Mouse (Mus musculus): Measurements from ENCODE around the gene Zdhhc23. TPM values are rescaled to one million over a fixed set of nuclear protein-coding genes. Genes with fewer than 3 reads are reported as not detected.

Gene Zdhhc23
- total and polyA plus RNA-seq, 3 experiments, result 3.8 to 53.3 (median 7.8) TPM

DNA sequence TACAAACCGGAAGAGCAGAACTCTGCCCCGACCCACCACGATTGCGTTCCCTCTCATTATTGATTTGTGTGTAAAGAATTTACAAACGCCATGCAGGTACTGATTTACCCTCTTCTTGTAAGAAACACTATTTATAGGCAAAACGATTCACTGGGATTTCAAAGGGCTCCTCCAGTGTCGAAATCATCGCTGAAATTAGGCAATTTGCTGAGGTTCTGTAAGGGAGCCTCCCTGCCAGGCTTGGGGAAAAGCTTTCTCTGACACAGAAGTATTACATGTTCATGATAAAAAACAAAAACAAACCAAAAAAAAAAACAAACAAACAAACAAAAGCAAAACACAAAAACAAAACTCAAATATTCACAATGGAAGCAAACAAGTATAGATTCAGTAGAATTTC, 19.5 kb upstream of the Zdhhc23 start (continued):
- TF ChIP-seq TCF12 (IDR thresholded peaks at IDR 0.05; ENCODE audit: low read depth, low read length), result no peak
- no peak for TF ChIP-seq MXI1 (IDR thresholded peaks at IDR 0.05; ENCODE audit: low read depth, low read length)
- TF ChIP-seq MYC (IDR thresholded peaks at IDR 0.05; ENCODE audit: low read depth, low read length), result no peak

DNA sequence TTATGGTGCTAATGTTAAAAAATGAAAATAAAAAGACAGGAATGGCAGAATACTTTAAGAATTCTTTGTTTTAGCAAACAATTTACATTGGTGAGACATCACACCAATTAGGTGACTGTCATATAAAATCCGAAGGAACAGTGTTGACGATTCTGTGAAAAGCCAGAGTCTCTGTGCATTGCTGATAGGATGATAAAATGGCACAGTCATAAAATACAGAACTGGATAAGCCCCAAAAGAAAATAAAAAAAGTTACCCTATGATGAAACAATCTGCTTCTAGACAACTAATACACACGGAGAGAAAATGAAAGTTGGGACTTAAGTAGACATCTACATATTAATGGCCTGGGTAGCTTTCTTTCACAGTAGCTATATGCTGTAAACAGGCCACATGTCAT, 15.0 kb upstream of the Zdhhc23 start:
- Histone ChIP-seq H3K4me1 (ENCODE audit: control insufficient read depth in 1 of 2, insufficient read depth in 2 of 2, low read length in 2 of 2) (peaks cover 2 to 3% of the 10 kb centered on the region in 2 experiments; a peak in 3 of 4 replicates), H3K9me3 (replicated peaks; ENCODE audit: insufficient read depth, low read length) (no peaks in the 10 kb centered on the region), H3K36me3 (ENCODE audit: control insufficient read depth in 1 of 2, insufficient read depth in 2 of 2, low read length in 2 of 2) (peaks cover 2 to 9% of the 10 kb centered on the region in 2 experiments; a peak in 3 of 4 replicates), H3K27me3 (ENCODE audit: control insufficient read depth in 1 of 2, insufficient read depth in 2 of 2, low read length in 2 of 2) (no peaks in the 10 kb centered on the region), H3K27ac (ENCODE audit: control insufficient read depth, low read depth, low read length) (no peak overlapping the region), H3K79me2 (ENCODE audit: control insufficient read depth, insufficient read depth, low read length, poor library complexity) (no peaks in the 10 kb centered on the region), H3K9ac (ENCODE audit: control insufficient read depth, low read depth, low read length, poor library complexity, severe bottlenecking) (peak overlapping the region; percentile 48), H3K4me3 (ENCODE audit: control insufficient read depth in 1 of 2, insufficient read depth in 1 of 2, low read depth in 2 of 2, low read length in 2 of 2) (peak overlapping the region in 1 of 2 experiments; percentile 30; a peak in 2 of 4 replicates)
- TF ChIP-seq CHD1 (IDR thresholded peaks at IDR 0.05; ENCODE audit: low read depth, low read length) (no peak), EP300 (IDR thresholded peaks at IDR 0.05; ENCODE audit: low read depth in 1 of 2, low read length in 2 of 2) (peak; percentile 65 to 74; a peak in 3 of 4 replicates), TAL1 (IDR thresholded peaks at IDR 0.05; ENCODE audit: low read length) (peak; percentile 31; the same call in 1 of the 2 replicates), USF1 (IDR thresholded peaks at IDR 0.05; ENCODE audit: low read depth, low read length) (no peak), ETS1 (IDR thresholded peaks at IDR 0.05; ENCODE audit: low read depth, low read length) (peak; percentile 66), RCOR1 (IDR thresholded peaks at IDR 0.05; ENCODE audit: low read depth, low read length) (0 out of 2 replicates have a peak, but pooled peaks have one; percentile 48), MAZ (IDR thresholded peaks at IDR 0.05; ENCODE audit: low read depth, low read length) (no peak), GATA1 (IDR thresholded peaks at IDR 0.05; ENCODE audit: low read depth, low read length) (peak; percentile 76), TBP (IDR thresholded peaks at IDR 0.05; ENCODE audit: low read depth, low read length) (no peak), JUND (IDR thresholded peaks at IDR 0.05; ENCODE audit: low read depth, low read length) (no peak), ZNF384 (IDR thresholded peaks at IDR 0.05; ENCODE audit: low read depth, low read length) (peak; percentile 65), SMC3 (IDR thresholded peaks at IDR 0.05; ENCODE audit: low read depth, low read length) (no peak; the same call in 1 of the 2 replicates), CTCF (IDR thresholded peaks at IDR 0.05 in 2 of 3, conservative IDR thresholded peaks at IDR 0.05 in 1 of 3; ENCODE audit: control insufficient read depth in 1 of 3, insufficient read depth in 1 of 3, low read depth in 2 of 3, low read length in 3 of 3, poor library complexity in 1 of 3, severe bottlenecking in 1 of 3) (no peak), UBTF (IDR thresholded peaks at IDR 0.05; ENCODE audit: borderline replicate concordance, insufficient read depth, low read depth, low read length) (no peak), SIN3A (IDR thresholded peaks at IDR 0.05; ENCODE audit: low read length) (peak; percentile 59; the same call in 1 of the 2 replicates), TCF12 (IDR thresholded peaks at IDR 0.05; ENCODE audit: low read depth, low read length) (peak; percentile 59; the same call in 1 of the 2 replicates), HCFC1 (IDR thresholded peaks at IDR 0.05; ENCODE audit: low read depth, low read length) (no peak), ELF1 (IDR thresholded peaks at IDR 0.05; ENCODE audit: low read depth, low read length) (no peak), CHD2 (IDR thresholded peaks at IDR 0.05; ENCODE audit: low read length) (no peak)
- DNase-seq (ENCODE audit: low read depth, low spot score), result peak; percentile 61
